Mouse (Mus musculus): ENCODE data around the gene Oas2.
"Not testable (repeated sequence)": the region's sequence is repeated elsewhere in the genome, so short reads cannot be mapped to it uniquely, and the experiment has no call there.

Gene Oas2

DNA sequence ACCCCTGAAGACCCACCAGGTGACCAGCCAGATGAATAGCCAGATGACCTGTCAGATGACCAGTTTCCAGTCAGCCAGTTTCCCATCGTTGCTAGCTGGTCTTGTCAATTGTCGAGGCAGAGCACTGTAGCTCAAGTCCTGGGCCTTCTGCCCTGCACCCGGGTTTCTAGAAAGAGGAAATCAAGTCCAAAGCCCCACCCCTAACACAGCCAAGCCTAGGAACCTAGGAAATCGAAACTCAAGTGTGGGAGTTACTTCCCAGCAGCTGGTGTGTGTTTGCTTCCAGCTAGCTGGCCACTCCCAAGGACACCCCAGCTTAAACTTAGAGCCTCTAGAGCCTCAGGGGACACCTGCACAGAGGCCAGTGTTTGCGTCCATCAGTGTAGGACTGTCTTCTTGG lies at the start of gene Oas2:
Gene Oas2, minus strand, starts transcription at position 166 of the 400 bp plus-strand sequence.
- in situ Hi-C loops (cut with MboI; ENCODE audit: low pct_unique_long_range_greater_than_20kb in 1 of 2, low sequenced_read_pairs in 2 of 2, unreplicated experiment in 1 of 2) = loop anchor here in 1 of 2 experiments (10.0 kb wide), 1 partner anchor 125 kb away; no protein-coding TSS in a partner anchor

- in situ Hi-C loops (cut with MboI; ENCODE audit: low pct_unique_long_range_greater_than_20kb in 1 of 2, low sequenced_read_pairs in 2 of 2, unreplicated experiment in 1 of 2) = not testable (repeated sequence)
Observed at GRCm38 (mm10) chr5:120798943-120799342, 49.3 kb upstream of the Oas2 start.

DNA sequence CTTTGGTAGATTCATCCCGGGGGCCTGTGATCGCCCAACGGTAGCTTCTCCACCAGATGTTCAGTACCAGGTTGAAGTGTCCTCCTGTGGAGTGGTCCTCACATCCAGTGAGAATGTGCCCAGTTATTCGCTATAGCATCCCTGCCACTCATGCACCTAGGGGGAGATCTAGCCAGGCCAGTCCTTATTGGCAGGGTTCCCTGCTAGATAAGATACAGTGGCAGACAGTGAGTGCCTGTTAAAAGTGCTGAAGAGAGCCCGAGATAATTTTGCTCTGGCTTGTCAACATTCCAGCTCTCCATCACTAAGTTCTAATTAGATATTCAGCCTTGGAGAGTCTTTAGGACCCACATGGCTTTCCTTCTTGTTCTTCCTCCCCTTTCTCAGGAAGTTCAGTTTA lies 48.5 kb upstream of the Oas2 start:
- in situ Hi-C loops (cut with MboI; ENCODE audit: low pct_unique_long_range_greater_than_20kb in 1 of 2, low sequenced_read_pairs in 2 of 2, unreplicated experiment in 1 of 2) = not testable (repeated sequence)

DNA sequence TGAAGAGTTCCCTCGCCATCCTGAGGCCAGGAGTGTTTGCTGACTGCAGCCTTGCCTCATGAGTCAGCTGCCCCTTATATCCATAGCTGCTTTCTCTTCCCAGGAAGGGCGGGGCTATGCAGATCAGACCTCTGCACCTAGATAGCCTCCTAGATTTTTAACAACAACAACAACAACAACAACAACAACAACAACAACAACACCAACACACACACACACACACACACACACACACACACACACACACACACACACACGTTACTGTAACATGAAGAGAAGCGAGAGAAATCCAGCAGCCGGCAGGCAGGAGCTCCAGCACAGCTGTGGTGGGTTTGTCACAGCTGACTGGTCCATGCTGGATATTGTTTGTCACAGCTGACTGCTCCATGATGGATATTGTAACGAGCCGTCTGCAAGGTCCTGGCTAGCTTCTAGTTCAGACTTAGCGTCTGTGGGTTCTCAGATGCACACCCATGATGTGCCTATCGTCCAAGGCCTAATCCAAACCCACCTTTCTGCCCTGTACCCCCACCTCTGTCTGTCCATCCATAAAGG lies 45.9 kb upstream of the Oas2 start, which contains the start of gene Oas1e:
Gene Oas1e, minus strand, starts transcription at position 51 of the 555 bp plus-strand sequence.
- in situ Hi-C loops (cut with MboI; ENCODE audit: low pct_unique_long_range_greater_than_20kb in 1 of 2, low sequenced_read_pairs in 2 of 2, unreplicated experiment in 1 of 2) = not testable (repeated sequence)

GRCm38 (mm10) chr5:120793043-120793442 lies 43.4 kb upstream of the Oas2 start:
- in situ Hi-C loops (cut with MboI; ENCODE audit: low pct_unique_long_range_greater_than_20kb in 1 of 2, low sequenced_read_pairs in 2 of 2, unreplicated experiment in 1 of 2) = no loop called here

- in situ Hi-C loops (cut with MboI; ENCODE audit: low pct_unique_long_range_greater_than_20kb in 1 of 2, low sequenced_read_pairs in 2 of 2, unreplicated experiment in 1 of 2) = no loop called here
Observed at GRCm38 (mm10) chr5:120787042-120787441, 37.4 kb upstream of the Oas2 start.

GRCm38 (mm10) chr5:120782446-120782845 lies 32.8 kb upstream of the Oas2 start:
- in situ Hi-C loops (cut with MboI; ENCODE audit: low pct_unique_long_range_greater_than_20kb in 1 of 2, low sequenced_read_pairs in 2 of 2, unreplicated experiment in 1 of 2) = no loop called here

DNA sequence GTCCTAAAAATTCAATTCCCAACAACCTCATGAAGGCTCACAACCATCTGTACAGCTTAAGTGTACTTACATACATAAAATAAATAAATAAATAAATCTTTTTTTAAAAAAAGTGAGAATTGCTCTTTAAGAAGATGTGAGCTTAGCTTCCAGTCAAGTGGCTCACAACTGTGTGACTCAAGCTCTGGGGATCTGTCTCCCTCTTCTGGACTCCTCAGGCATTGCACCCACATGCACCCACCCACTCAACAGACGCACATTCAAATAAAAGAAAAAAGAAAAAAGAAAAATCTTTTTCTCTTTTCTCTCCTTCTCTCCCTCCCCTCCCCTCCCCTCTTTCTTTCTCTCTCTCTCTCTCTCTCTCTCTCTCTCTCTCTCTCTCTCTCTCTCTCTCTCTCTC lies 32.0 kb upstream of the Oas2 start:
- in situ Hi-C loops (cut with MboI; ENCODE audit: low pct_unique_long_range_greater_than_20kb in 1 of 2, low sequenced_read_pairs in 2 of 2, unreplicated experiment in 1 of 2) = no loop called here

DNA sequence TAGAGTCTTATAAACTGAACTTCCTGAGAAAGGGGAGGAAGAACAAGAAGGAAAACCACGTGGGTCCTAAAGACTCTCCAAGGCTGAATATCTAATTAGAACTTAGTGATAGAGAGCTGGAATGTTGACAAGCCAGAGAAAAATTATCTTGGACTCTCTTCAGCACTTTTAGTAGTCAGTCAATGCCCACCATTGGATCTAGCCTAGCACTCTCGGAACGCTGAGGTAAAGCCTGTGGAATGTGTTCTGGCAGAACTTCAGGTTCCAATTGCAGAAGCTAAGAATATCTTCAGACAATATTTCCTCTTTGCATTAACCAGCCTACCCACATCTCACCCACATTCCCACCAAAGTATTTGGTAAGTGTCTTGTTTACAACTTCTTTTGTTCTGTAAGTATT lies 30.3 kb upstream of the Oas2 start:
- in situ Hi-C loops (cut with MboI; ENCODE audit: low pct_unique_long_range_greater_than_20kb in 1 of 2, low sequenced_read_pairs in 2 of 2, unreplicated experiment in 1 of 2) = no loop called here

GRCm38 (mm10) chr5:120778941-120779340 lies 29.3 kb upstream of the Oas2 start:
- in situ Hi-C loops (cut with MboI; ENCODE audit: low pct_unique_long_range_greater_than_20kb in 1 of 2, low sequenced_read_pairs in 2 of 2, unreplicated experiment in 1 of 2) = no loop called here

- in situ Hi-C loops (cut with MboI; ENCODE audit: low pct_unique_long_range_greater_than_20kb in 1 of 2, low sequenced_read_pairs in 2 of 2, unreplicated experiment in 1 of 2) = no loop called here
Observed at GRCm38 (mm10) chr5:120777478-120777877, 27.8 kb upstream of the Oas2 start, which contains the start of gene Oas3. Gene Oas3 (minus strand): TSS chr5:120777661.

DNA sequence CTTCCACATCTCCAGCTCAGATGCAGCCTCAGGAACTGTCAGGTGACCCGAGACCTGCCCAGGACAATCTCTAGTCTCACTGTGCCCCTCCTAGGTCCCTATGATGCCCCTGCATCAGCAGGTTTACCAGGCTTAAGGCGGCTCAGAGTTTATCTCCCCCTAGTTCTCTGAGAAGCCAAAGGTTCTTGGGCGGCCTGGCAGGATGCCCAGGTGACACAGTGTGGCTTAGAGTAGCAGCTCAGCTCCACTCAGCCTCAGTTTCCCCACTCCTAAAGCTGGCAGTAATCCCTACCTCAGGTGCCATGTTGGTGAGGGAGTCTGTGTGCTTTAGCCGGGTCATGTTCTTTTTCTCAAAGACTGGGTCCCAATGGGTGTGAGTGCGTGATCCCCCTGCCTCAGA lies 27.1 kb upstream of the Oas2 start:
- in situ Hi-C loops (cut with MboI; ENCODE audit: low pct_unique_long_range_greater_than_20kb in 1 of 2, low sequenced_read_pairs in 2 of 2, unreplicated experiment in 1 of 2) = no loop called here

DNA sequence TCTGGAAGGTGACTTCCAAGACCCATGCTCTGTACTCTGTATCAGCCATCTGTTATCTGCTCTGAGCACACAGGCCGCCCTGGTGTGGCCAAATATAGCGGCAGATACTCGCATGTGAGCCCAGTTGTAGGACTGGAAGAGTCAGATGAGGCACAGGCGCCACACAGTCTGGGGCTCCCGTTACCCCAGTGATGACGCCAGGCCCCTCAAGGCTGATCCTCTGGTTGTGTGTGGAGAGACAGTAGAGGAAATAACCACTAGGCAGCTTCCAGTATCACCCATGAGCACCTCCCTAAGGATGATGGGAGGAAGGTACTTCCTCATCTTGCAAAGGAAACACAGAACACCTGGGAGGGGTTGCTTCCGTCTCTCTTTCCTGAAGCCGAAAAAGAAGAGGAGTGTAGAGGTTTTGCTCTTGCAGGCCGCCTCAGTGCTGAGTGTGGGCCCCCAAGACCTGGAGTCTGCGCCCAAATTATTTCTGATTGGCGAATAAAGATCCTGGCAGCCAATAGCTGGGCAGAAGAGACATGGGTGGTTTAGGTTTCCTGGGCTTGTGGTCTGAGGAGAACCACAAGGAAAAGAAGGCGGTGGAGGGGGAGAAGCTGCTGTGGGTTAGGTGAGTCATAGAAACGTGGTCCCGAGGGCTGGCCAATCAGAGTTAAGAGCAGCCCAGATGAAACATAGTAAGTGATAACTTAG lies 25.8 kb upstream of the Oas2 start:
- in situ Hi-C loops (cut with MboI; ENCODE audit: low pct_unique_long_range_greater_than_20kb in 1 of 2, low sequenced_read_pairs in 2 of 2, unreplicated experiment in 1 of 2) = no loop called here

- in situ Hi-C loops (cut with MboI; ENCODE audit: low pct_unique_long_range_greater_than_20kb in 1 of 2, low sequenced_read_pairs in 2 of 2, unreplicated experiment in 1 of 2) = no loop called here
Observed at GRCm38 (mm10) chr5:120769396-120769795, 19.7 kb upstream of the Oas2 start.

DNA sequence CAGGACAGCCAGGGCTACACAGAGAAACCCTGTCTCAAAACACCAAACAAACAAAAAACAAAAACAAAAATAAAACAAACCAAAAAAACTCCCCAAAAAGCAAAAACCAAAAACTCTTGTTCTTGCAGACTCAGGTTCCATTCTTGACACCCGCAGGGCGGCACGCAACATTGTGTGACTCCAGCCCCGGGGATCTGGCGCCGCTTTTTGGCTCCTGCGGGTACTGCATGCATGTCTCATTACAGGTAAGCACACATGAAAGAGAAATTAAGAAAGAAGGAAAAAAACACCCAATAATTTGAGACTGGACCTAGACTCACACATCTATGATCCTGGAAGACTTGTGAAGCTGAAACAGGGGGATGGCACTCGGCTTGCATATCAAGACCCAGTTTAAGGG lies 15.4 kb upstream of the Oas2 start:
- in situ Hi-C loops (cut with MboI; ENCODE audit: low pct_unique_long_range_greater_than_20kb in 1 of 2, low sequenced_read_pairs in 2 of 2, unreplicated experiment in 1 of 2) = no loop called here

GRCm38 (mm10) chr5:120761901-120762300 lies 12.2 kb upstream of the Oas2 start:
- in situ Hi-C loops (cut with MboI; ENCODE audit: low pct_unique_long_range_greater_than_20kb in 1 of 2, low sequenced_read_pairs in 2 of 2, unreplicated experiment in 1 of 2) = no loop called here

DNA sequence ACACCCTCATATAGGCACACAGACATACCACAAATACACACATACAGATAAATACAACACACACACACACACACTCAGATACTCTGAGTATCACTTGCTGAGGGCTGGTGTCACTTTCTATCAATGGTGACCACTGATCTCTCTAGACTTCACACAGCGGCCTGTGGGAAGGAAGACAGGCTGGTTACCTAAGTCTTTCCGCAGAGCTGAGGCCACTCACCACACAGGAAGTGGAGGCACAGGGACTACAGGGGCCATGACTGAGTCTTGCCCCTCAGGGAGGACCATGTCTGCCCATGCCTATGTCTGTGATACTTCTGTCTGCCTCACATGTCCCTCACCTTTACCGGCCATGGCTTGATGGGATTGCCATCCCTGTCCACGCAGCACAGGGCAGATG lies 4.6 kb upstream of the Oas2 start:
- in situ Hi-C loops (cut with MboI; ENCODE audit: low pct_unique_long_range_greater_than_20kb in 1 of 2, low sequenced_read_pairs in 2 of 2, unreplicated experiment in 1 of 2) = no loop called here

DNA sequence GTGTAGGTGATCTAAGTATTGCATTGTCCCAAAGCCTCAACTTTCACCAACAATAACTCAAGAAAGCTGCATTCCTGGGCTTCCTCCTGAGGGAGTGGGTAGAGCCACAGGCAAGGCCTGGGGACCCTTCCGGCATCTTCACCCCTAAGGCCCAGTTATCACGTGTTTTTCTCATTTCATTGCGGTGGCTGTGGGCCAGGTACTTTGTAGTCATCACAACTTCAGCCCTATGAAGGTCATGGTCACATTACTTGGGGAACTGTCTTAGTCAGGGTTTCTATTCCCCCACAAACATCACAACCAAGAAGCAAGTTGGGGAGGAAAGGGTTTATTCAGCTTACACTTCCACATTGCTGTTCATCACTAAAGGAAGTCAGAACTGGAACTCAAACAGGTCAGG lies 3.1 kb upstream of the Oas2 start:
- in situ Hi-C loops (cut with MboI; ENCODE audit: low pct_unique_long_range_greater_than_20kb in 1 of 2, low sequenced_read_pairs in 2 of 2, unreplicated experiment in 1 of 2) = no loop called here

- in situ Hi-C loops (cut with MboI; ENCODE audit: low pct_unique_long_range_greater_than_20kb in 1 of 2, low sequenced_read_pairs in 2 of 2, unreplicated experiment in 1 of 2) = no loop called here
Observed at GRCm38 (mm10) chr5:120751206-120751605, 1.6 kb upstream of the Oas2 start.

DNA sequence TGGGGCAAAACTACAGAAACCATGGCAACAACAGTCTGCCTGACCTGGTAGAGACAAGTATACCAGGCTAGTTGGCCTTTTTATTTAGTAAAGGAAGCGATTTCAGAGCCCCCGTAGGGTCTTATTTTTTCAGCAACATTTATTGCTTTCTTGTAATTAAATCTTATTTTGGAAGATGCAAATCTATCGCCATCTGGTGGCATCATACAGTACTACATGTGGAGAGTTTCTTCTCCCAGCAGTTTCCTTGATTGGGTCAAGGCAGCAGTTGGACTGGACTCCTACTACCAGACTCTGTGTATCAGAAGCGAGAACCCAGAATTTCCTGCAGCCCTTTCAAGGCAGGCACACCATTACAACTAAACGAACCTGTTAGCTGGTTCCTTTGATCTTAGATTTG lies 3.2 kb downstream of the Oas2 start:
- in situ Hi-C loops (cut with MboI; ENCODE audit: low pct_unique_long_range_greater_than_20kb in 1 of 2, low sequenced_read_pairs in 2 of 2, unreplicated experiment in 1 of 2) = loop anchor here in 1 of 2 experiments (10.0 kb wide), 1 partner anchor 122 kb away; no protein-coding TSS in a partner anchor

Measured in mouse embryonic stem cell (cell line).